Mouse (Mus musculus) cerebellum, adult (tissue): ENCODE results near the gene Pld2.
"Not testable (repeated sequence)": the region's sequence is repeated elsewhere in the genome, so short reads cannot be mapped to it uniquely, and the experiment has no call there.

ENCODE experiments used
- ATAC-seq: cut with Nextera tagmentation; 2 replicates; pipeline ENCODE4 v1.9.2; 2017; ENCODE audit warnings: mild to moderate bottlenecking, moderate library complexity, mixed read lengths; ENCODE audit not compliant: insufficient number of reproducible peaks, low FRiP score, low TSS enrichment

Gene Pld2

DNA sequence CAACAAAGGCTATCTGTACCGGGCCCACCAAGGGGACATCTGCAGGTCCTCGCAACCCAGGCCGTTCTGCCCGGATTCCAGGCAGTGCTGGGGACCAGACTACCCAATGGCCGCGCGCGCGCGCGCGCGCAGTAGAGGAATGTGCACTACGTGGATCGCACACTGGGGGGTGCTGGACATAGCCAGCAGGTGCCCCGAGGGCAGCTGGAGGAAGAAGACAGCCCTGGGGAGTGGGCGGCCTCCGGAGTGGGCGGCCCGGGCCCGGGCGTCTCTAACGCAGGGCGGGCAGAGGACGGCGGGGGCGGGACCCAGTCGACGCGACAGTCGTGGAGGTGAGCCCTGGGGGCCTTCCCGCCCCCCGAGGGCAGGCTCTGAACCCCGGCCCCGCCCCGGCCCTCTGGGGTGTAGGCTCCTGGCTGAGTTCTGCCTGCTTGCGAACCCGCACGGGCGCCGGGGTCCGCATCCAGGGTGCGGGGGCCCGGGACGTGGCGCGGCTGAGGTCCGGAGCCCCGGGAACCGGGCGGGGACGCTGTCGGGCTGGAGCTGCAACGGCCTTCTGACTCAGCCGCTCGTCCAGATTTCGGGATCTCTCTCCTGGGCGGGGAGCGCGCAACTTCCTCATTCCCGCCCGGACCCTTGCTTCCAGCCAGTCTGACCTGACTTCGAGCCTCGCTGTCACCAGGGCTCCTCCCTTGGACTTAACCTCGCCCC, at the start of gene Pld2:
Gene Pld2, plus strand, starts transcription at position 188 of the 711 bp plus-strand sequence.
- ATAC-seq: no peak

DNA sequence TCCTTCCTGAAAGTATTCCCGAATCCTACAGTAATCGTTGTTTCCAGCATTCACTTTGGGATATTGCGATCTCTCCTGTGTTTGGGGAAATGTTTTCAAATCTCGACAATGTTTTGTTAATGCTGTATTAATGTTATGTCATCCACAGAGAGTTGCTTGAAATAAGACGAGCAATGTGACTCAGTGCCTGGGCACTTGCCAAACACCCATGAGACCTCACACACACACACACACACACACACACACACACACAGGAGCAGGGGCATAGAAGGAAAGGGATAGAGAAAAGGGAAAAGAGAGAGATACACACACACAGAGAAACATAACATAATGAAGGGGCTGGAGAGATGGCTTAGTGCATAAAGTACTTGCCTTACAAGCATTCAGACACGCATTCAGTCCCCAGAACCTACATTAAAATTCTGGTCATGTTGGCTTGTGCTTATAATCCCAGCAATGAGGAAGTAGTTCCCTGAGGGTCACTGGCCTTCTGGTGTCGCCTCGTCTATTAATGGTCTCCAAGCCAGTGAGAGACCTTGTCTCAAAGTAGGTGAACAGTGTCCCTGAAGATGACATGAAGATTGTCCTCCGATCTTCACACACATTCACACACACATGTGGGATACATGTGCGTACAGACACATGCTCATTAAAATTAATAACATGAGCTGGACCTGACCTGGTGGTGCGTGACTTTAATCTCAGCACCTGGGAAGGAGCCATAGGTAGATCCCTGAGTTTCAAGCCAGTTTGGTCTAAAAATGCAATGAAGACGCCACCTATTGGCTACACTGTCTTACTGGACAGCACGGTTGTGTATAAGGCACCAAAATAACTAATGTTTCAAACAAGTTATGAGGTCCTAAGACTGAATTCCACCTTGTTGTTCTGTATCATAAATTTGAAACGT, 40.0 kb upstream of the Pld2 start:
- no peak for ATAC-seq

DNA sequence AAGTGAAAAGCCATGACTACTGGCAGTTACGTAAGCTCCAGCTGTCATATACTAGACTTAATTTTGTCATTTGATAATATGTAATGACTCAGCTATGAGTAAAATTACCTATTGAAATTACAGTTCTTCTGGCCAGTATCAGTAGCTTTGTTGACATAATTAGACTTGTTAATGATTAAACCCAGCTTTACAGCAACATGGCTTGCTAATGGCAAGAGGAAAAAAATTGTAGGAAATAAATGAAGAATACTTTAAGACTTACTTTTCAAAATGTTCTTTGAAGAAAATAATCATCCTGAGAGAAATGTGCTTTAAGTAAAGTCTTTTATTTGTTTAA, 39.4 kb upstream of the Pld2 start:
- no peak for ATAC-seq

DNA sequence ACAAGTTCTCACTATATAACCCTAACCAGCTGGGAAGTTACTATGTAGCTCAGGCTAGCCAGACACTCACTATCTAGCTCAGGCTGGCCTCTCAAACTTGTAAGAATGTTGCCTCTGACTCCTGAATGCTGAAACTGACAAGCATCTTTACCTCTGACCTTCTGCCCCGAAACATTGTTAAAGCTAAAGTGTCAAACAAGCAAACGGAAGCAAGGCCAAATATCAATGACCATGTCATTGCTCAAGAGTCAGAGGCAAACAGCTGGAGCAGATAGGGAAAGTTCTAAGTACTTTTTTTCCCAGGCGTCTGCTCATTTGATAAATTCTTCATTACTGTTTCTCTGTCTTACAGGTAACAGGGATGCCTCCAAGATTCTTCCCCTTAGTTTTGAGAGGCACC, 37.8 kb upstream of the Pld2 start:
- no peak for ATAC-seq

DNA sequence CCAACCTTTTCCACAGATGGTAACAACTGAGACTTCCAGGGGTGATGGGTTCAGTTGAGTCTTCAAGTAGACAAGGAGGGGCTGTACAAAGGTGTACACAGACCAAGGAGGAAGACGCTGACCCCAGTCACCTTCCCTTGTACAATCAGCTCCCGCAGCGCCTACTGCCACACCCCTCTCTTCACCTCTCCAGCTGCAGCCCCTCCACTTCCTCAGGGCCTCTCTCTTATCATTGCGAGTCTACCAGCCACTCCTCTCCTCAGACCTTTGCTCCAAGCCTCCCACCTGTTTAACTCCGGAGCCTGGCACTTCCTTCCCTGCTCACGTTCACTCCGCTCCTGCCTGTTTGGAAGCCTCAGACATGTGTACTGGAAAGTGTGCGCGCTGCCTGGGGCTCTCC, 34.9 kb upstream of the Pld2 start, which contains the start of gene Tm4sf5:
Gene Tm4sf5, plus strand, starts transcription at position 275 of the 400 bp plus-strand sequence.
- ATAC-seq: no peak

DNA sequence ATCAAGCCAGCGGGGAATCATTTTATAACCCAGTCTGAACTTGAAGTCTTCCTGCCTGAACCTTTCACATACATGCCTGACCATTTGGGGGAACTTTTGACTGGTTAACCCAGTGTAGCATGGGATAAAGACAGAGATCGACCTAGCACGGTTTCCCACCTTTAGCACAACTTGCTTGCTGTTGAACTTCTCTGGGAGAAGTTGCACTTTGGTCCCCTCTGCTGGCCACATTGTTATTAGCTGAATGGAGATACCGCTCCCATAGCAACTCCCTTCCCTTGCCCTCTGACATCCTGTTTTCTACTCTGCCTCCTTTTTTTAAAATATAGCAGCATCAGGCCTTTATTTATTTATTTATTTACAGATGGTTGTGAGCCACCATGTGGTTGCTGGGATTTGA, 33.5 kb upstream of the Pld2 start:
- ATAC-seq: no peak

DNA sequence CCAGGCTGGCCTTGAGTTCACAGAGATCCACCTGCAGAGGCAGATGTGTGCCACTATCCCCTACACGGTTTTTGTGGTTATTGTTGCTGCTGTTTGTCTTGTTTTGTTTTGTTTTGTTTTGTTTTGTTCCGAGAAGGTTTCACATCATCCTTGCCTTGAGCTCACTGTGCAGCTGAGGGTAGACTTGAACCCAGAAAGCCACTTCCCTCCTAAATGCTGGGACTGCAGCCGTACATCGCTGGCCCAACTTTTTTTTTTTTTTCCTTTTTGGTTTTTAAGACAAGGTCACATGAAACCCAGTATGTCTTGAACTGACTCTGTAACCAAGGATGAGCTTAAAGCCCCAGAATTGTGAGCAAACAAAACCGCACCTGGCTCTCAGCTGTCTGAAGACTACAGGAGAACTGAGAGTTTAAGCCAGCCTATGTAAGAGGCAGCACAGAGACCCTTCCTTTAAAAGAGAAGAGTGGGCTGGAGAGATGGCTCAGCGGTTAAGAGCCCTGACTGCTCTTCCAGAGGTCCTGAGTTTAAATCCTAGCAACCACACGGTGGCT, 32.8 kb upstream of the Pld2 start:
- no peak for ATAC-seq

DNA sequence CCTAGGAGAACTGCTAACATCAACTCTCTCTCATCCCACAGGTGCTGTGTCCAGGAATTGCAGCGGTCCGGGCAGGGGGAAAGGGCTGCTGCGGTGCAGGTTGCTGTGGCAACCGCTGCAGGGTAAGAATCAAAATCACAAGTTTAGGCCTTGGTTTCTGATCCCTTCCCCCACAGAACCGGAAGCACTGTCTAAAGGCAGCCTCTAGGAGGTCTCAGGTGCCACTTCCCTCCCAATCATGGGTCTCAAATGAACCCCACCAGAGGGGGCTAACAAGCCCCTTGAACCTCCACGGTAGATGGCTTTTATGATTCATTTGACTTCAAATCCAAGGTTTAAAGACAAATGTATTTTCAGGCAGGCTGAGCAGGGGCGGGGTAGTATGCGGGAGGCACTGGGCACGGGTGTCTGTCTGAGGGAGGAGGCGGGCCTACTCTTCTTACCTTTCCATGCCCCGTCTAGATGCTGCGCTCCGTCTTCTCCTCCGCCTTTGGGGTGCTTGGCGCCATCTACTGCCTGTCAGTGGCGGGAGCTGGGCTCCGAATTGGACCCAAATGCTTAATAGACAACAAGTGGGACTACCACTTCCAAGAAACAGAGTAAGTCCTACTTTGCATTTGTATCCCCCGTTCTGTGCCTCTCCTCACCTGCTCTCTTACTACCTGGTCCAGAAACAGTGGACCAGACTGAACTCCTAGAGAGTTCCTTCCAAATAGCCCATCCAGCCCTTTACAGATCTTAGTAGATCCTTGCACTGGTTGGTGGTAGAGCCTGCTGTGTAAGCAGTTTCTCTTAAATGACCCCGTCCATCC, 29.9 kb upstream of the Pld2 start:
- ATAC-seq: peak; percentile 61; the same call in 1 of the 2 replicates

DNA sequence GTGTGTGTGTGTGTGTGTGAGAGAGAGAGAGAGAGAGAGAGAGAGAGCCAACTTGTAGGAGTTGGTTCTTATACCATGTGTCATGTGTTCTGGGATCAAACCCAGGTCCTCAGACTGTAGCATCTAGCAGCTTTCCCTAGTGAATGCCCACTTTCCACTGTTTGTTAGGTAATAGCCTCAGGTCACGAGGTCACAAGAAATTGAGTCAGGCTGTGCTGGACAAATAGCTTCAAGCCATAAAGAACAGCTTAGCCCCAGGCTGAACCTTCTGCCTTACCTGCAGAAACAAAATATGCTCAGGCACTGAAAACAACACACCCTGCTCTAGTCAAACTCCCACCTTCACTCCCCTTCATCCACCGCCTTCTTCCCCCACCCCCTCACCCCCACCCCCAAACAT, 28.6 kb upstream of the Pld2 start:
- ATAC-seq: no peak

DNA sequence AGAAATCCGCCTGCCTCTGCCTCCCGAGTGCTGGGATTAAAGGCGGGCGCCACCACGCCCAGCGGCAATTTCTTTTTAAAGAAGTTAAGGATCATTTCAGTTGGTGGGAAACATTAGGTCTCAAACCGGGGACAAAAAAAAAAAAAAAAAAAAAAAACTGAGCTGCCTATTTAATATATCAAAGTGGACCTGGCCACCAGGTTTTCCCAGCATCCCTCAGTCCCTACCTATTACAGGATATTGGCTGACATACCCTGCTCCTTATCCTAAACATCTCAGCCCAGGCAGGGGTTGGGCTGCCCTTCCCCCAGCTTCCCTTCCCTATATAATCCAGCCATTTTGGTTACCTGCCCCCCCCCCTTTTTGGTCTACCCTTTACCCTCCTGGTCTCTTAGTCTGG, 28.0 kb upstream of the Pld2 start:
- ATAC-seq: no peak

DNA sequence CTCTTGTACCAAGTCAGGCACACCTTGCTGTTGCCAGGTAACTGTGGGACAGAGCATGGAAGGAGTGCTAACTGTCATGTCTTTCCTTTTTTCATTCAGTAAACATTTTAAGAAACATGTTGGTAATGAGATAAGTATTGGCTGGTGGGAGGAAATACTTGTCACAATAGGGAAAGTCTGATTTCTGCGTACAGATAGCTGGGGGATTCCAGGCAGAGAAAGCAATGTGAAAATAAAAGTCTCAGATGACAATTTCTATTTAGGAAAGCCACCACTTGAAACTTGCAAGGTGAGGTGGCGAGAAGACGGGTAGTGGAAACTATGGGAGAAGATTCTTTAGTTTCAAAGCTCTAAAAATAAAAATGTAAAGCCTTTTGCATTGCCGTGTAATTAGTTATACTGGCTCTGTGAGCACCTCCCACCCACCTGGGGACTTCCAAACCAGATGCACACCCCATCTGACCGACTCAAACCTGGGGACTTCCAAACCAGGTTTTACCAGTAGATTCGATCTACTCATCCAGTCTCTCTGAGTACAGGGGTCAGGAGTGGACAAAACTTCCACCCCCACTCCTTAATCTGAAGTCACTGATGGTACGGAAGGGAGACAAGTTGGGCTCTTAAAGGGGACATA, 27.0 kb upstream of the Pld2 start:
- ATAC-seq: no peak

DNA sequence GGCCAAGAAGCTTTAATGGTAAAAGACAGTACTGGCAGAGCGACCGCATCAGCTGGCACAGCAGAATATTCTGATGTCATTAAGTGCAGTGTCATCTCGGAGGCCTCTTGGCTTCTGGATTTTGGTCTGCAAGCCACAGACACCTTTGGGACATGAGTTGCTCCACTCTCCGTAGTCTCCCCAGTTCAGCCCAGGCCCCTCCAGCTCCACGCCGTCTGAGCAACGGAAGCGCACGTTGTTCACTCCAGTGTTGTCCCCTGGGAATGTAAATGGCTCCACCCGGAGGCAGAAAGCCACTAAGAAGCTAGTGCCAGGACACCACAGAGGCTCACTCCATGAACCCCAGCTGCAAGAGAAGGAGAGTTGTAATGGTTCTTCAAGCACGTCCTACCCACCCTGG, 26.3 kb upstream of the Pld2 start:
- ATAC-seq: no peak

DNA sequence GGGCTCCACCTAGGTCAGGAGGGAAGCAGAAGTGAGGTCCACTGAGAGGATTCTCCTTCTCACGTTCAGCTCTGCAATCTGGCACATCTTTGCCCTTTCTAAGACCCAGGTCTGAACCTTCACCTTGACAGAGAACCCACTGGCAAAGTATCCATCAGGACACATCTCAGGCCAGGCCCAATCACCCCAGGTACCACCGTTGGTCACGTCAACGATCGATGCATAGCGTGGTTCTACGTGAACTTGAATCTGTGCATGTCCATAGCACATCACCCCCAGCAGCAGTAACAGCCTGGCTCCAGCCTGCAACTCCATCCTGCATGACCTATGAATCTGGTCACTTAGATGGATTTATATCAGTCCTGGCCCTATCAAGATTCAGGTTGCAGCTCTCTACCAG, 25.6 kb upstream of the Pld2 start, which contains the start of gene Vmo1:
Gene Vmo1, minus strand, starts transcription at position 329 of the 400 bp plus-strand sequence.
- no peak for ATAC-seq

DNA sequence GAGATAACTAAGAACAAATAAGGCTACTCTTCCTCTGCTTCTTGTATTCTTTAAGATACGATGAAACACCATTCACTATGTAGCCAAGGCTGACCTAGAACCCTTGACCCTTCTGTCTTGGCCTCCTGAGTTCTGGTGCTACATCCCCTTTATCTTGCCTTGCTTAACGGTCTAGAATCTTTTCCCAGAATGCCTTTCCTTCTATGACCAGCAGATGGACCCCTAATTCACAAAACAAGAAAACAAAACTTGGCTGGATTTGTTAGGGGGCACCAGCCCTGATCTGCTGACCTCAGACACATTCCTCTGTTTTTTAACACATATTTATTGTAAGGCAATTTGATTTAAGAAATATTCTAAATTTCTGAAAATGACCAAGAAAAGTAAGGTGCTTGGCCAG, 23.5 kb upstream of the Pld2 start:
- no peak for ATAC-seq

DNA sequence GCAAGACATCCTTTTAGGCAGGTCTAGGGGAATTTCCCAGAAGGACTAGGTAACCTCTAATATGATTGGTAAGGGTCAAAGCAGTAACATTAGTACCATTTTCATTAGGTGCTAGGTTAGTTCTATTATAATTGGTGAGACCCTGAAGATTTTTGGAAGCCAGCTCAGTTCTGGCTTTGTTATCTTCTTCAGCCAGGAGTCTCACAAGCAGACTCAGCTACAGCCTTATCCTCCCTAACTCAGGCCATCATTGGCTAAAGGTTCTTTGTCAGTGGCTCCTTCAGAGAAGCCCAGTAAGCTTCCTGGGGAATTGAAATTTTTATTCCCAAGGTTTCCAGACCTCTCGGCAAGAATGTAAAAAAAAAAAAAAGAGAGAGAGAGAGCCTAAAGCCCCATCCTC, 21.4 kb upstream of the Pld2 start:
- ATAC-seq: no peak

DNA sequence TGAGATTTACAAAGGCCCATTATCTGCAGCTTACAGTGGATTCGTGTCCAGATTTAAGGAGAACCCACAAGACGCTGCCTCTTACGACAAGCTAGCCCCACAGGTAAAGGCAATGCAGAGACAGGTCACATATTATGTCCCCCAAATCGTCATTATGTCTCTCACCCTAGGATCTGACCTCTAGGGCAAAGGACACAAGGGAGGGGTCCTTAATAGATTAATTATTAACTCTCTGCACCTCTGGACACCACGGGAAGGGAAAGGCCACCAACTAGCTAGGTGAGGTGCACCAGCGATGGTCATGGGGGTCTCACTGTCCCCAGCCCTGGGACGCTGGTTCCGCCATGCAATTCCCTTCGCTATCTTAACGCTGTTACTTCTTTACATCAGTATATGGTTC, 20.9 kb upstream of the Pld2 start, which contains the start of gene Gltpd2:
Gene Gltpd2, plus strand, starts transcription at position 274 of the 400 bp plus-strand sequence.
- no peak for ATAC-seq

DNA sequence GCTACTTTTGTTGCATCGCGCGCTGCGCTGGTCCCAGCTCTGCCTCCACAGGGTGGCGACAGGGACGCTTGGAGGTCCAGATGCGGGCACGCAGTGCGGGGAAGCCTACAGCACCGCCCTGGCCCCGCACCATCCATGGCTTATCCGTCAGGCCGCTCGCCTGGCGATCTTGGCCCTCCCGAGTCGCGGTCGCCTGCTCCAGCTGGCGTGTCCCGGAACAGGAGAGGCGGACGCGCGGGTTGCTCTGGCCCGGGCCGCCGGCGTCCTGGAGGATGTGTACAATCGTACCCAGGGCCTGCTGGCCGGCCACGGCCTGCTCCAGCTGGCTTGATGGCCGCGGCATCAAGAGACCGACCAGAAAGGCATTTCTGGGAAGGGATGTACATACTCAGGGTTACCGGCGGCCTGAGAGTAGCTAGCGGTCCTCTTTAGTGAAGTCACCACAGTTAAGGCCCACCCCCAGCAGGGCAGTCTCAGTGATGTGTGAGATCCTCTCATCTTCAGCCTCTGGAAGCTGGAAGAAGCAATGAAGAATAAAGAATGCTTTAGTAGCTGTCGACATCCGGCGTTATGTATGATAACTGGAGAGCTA, 19.6 kb upstream of the Pld2 start:
- no peak for ATAC-seq

DNA sequence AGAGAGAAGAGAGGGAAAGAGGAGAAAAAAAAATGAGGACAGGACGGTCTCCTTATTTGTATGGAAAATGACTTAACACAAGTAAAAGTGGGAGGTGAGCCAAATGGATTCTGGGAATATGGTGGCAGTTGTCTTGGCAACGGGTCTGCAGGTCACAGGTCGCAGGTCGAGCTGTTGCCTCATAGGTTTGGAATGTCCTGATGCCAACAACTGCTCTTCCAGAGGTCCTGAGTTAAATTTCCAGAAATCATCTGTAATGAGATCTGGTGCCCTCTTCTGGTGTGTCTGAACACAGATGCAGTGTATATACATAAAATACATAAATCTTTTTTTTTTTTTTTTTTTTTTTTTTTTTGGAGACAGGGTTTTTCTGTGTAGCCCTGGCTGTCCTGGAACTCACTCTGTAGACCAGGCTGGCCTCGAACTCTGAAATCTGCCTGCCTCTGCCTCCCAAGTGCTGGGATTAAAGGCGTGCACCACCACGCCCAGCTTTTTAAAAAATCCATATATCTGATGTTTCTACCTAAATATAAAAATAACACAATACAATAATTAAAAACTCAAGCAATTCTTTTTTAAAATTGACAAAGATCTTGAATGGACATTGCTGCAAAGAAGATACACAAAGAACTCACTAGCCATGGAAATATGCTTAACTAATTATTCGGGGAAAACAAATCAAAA, 16.4 kb upstream of the Pld2 start:
- ATAC-seq: not testable (repeated sequence)

DNA sequence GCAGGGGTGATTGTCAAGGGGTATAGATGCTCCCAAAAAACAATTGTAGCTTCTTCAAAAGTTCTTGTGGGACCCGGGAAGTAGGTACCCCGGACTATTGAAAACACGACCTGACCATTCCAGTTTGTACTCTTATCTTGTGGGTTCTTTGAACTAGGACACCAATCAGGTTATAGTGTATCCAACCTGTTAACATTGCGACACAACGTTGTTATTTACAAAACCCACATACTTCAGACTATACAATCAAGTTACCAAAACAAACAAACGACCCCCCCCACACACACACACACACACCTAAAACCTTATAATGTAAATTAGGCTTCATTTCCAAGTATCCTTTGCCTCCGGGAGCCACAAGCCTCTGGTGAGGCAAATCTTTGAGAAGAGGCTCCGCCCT, 15.1 kb upstream of the Pld2 start:
- ATAC-seq: peak; percentile 29; the same call in 1 of the 2 replicates
